Mouse (Mus musculus) neural tube, embryonic 14.5 days (tissue): Measurements from ENCODE around the gene Adsl. TPM values are rescaled to one million over a fixed set of nuclear protein-coding genes. Genes with fewer than 3 reads are reported as not detected.
"Not testable (repeated sequence)": the region's sequence is repeated elsewhere in the genome, so short reads cannot be mapped to it uniquely, and the experiment has no call there.

Experiments used
- ATAC-seq: fragments of 200-750 bp; cut with Nextera tagmentation; 2 replicates; pipeline ENCODE4 v1.8.0; 2017; ENCODE audit warnings: low read depth, mild to moderate bottlenecking, moderate TSS enrichment, moderate library complexity
- H3K27ac ChIP-seq: fragments of 300-500 bp; sonication (generic); 2 replicates; pipeline ENCODE4 v1.5.1; 2014; ENCODE audit warnings: low read depth, mild to moderate bottlenecking, control low read depth, low read length, moderate library complexity, mixed read lengths
- H3K27me3 ChIP-seq: fragments of 300-500 bp; sonication (generic); 2 replicates; pipeline ENCODE4 v1.6.1; 2014; ENCODE audit warnings: low read length; ENCODE audit not compliant: control insufficient read depth, insufficient read depth
- H3K36me3 ChIP-seq: fragments of 300-500 bp; sonication (generic); 2 replicates; pipeline ENCODE4 v1.6.1; 2014; ENCODE audit warnings: low read length, mixed read lengths; ENCODE audit not compliant: control insufficient read depth, insufficient read depth
- H3K4me1 ChIP-seq: fragments of 300-500 bp; sonication (generic); 2 replicates; pipeline ENCODE4 v1.6.1; 2014; ENCODE audit warnings: low read length; ENCODE audit not compliant: control insufficient read depth, insufficient read depth
- H3K4me2 ChIP-seq: fragments of 300-500 bp; sonication (generic); 2 replicates; pipeline ENCODE4 v1.6.1; 2014; ENCODE audit warnings: mild to moderate bottlenecking, low read depth, low read length, control low read depth
- H3K4me3 ChIP-seq: fragments of 300-500 bp; sonication (generic); 2 replicates; pipeline ENCODE4 v1.5.1; 2014; ENCODE audit warnings: low read depth, low read length, control low read depth, mixed read lengths
- H3K9ac ChIP-seq: fragments of 300-500 bp; sonication (generic); replicated peaks from 2 replicates; pipeline ENCODE4 v1.6.1; 2014; ENCODE audit warnings: low read depth, mild to moderate bottlenecking, control low read depth, low read length, mixed read lengths
- H3K9me3 ChIP-seq: fragments of 300-500 bp; sonication (generic); 2 replicates; pipeline ENCODE4 v1.6.1; 2016; ENCODE audit warnings: low read length; ENCODE audit not compliant: control insufficient read depth
- WGBS: fragments of 180-500 bp; shearing (Covaris S2); extraction: QIAGEN DNeasy Blood & Tissue Kit; methylation state at CpG from one replicate; pipeline ENCODE4 v1.1.7; 2014; 5-methylcytosine and 5-hydroxymethylcytosine counted together
- polyA plus RNA-seq: library from polyadenylated mRNA; unstranded; fragments of >200 nt; fragmentation: Nextera tagmentation; extraction: Ambion mirVana; gene quantifications from 2 replicates; pipeline ENCODE4 v1.2.1, GENCODE M21; 2014

Adsl gene
- polyA plus RNA-seq, 1 experiment from 2014 or later: 114 TPM

DNA sequence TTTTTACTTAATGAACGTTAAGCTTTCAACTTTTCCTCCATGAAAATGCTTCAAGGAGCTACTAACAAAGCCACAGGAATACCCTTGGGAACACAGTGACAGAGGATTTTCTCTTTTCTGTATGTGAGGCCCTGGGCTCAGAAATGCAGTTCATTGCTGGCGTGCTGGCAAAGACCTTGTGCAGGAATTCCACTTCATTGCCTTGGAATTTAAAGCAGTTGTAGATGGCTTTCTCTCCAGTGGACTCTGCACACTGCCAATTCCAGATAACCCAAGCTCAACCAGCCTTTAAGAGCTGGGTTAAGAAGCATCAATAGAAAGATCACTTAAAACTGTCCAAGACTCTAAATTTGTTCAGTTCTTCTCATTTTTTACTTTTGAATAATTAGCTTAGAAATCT, 32.4 kb upstream of the Adsl start:
- H3K4me1 ChIP-seq: no peaks in the 10 kb centered on the region
- no peak overlapping the region for H3K9ac ChIP-seq
- no peak for ATAC-seq
- no peaks in the 10 kb centered on the region for H3K27me3 ChIP-seq
- H3K27ac ChIP-seq: no peak overlapping the region
- H3K9me3 ChIP-seq: no peaks in the 10 kb centered on the region
- H3K36me3 ChIP-seq: peaks cover 64% of the 10 kb centered on the region
- 85% methylated on average over 2 of the region's 2 CpGs for WGBS
- no peak overlapping the region for H3K4me3 ChIP-seq
- no peak overlapping the region for H3K4me2 ChIP-seq

DNA sequence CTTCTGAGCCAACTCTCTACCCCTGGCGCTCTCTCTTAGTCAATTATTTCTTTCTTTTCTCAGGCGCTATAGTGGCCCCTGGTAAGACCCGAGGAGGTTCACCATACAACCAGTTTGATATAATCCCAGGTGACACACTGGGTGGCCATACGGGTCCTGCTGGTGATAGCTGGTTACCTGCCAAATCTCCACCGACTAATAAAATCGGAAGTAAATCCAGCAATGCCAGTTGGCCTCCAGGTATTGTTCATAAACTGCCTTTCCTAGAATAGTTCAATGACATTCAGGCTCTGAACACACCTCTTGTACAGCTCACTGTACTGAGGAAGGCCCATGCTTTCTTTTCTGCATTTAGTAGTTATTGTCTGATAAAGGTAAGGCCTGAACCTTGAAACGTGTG, 31.7 kb upstream of the Adsl start:
- Histone ChIP-seq H3K4me3 (no peak overlapping the region), H3K4me1 (no peaks in the 10 kb centered on the region), H3K27ac (no peak overlapping the region), H3K27me3 (no peaks in the 10 kb centered on the region), H3K36me3 (peaks cover 58% of the 10 kb centered on the region), H3K9me3 (no peaks in the 10 kb centered on the region), H3K4me2 (no peak overlapping the region), H3K9ac (no peak overlapping the region)
- WGBS: 94% methylated on average over 7 of the region's 7 CpGs
- ATAC-seq: no peak

DNA sequence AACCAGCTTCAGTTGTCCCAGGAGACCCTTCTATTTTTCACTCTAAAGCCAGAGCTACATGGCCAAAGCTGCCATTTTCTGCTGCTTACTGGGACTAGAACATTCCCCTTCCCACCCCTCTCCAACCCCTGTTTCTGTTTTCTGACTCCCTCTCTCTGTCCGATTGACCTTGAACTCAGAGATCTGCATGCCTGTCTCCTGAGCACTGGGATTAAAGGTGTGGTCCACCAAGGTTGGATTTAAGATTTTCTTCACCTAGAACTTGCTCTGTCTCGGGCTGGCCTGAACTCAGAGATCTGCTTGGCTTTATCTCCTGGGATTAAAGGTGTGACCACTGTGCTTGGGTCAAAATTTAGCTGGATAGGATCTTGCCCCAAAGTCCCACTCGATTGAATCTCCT, 27.9 kb upstream of the Adsl start:
- no peaks in the 10 kb centered on the region for H3K4me1 ChIP-seq
- H3K9ac ChIP-seq: no peak overlapping the region
- H3K4me3 ChIP-seq: no peak overlapping the region
- H3K4me2 ChIP-seq: no peak overlapping the region
- peaks cover 50% of the 10 kb centered on the region for H3K36me3 ChIP-seq
- no peaks in the 10 kb centered on the region for H3K27me3 ChIP-seq
- WGBS: 98% methylated on average over 3 of the region's 3 CpGs
- no peaks in the 10 kb centered on the region for H3K9me3 ChIP-seq
- ATAC-seq: no peak
- H3K27ac ChIP-seq: no peak overlapping the region

DNA sequence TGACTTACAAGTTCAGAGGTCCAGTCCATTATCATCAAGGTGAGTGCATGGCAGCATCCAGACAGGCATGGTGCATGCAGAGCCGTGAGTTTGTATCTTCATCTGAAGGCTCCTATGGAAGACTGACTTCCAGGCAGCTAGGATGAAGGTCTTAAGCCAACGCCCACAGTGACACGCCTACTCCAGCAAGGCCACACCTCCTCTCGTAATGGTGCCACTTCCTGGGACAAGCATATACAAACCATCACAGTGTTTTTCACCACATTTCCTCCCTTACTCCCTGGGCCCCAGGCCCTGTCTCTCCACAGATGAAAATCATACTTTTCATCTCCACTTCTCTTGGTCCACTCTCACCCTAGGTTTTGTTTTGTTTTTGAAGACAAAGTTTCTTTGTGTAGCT, 26.5 kb upstream of the Adsl start:
- H3K9ac ChIP-seq: no peak overlapping the region
- no peak overlapping the region for H3K27ac ChIP-seq
- WGBS: 78% methylated on average over 4 of the region's 4 CpGs
- no peaks in the 10 kb centered on the region for H3K27me3 ChIP-seq
- H3K4me2 ChIP-seq: no peak overlapping the region
- H3K9me3 ChIP-seq: no peaks in the 10 kb centered on the region
- ATAC-seq: no peak
- H3K36me3 ChIP-seq: peaks cover 45% of the 10 kb centered on the region
- no peaks in the 10 kb centered on the region for H3K4me1 ChIP-seq
- H3K4me3 ChIP-seq: no peak overlapping the region

DNA sequence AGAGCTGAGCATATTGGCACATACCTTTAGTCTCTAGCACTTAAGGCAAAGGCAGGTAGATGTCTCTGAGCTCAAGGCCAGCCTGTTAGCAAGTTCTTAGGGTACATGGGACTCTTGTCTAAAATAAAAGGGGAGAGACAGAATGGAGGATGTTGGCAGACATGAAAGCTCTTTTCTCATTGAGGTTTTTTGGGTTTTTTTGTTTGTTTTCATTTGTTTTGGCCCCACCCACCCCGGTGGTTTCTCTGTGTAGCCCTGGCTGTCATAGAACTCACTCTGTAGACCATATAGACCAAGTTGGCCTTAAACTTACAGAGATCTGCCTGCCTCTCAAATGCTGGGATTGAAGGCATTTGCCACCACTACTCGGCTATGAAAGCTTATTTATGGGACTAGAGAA, 24.1 kb upstream of the Adsl start:
- Histone ChIP-seq H3K4me1 (no peaks in the 10 kb centered on the region), H3K9me3 (no peaks in the 10 kb centered on the region), H3K9ac (no peak overlapping the region), H3K4me2 (no peak overlapping the region), H3K27me3 (no peaks in the 10 kb centered on the region), H3K36me3 (peaks cover 42% of the 10 kb centered on the region), H3K4me3 (no peak overlapping the region), H3K27ac (no peak overlapping the region)
- 100% methylated on average over 2 of the region's 2 CpGs for WGBS
- no peak for ATAC-seq

DNA sequence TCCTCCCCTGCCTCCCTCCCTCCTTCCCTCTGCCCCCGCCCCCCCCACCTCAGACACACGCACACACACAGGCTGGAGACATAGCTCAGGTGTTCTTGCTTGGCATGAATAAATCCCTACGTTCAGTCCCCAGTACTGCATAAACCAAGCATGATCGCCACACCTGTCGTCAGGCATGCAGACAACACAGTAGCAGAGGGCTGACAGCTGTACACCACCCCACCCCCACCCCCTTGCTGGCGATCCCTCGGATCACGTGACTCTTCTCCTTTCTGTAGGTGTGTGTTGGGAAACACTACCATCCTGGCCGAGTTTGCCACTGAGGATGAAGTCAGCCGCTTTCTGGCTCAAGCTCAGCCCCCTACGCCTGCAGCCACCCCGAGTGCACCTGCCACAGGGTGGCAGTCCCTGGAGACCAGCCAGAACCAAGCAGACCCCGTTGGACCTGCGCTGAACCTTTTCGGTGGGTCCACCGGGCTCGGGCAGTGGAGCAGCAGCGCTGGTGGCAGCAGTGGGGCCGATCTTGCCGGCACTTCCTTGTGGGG, 19.4 kb upstream of the Adsl start:
- Histone ChIP-seq H3K4me1 (no peaks in the 10 kb centered on the region), H3K4me3 (no peak overlapping the region), H3K36me3 (peaks cover 45% of the 10 kb centered on the region), H3K4me2 (no peak overlapping the region), H3K9ac (no peak overlapping the region), H3K9me3 (no peaks in the 10 kb centered on the region), H3K27me3 (no peaks in the 10 kb centered on the region), H3K27ac (no peak overlapping the region)
- WGBS: 81% methylated on average over 20 of the region's 20 CpGs
- no peak for ATAC-seq

DNA sequence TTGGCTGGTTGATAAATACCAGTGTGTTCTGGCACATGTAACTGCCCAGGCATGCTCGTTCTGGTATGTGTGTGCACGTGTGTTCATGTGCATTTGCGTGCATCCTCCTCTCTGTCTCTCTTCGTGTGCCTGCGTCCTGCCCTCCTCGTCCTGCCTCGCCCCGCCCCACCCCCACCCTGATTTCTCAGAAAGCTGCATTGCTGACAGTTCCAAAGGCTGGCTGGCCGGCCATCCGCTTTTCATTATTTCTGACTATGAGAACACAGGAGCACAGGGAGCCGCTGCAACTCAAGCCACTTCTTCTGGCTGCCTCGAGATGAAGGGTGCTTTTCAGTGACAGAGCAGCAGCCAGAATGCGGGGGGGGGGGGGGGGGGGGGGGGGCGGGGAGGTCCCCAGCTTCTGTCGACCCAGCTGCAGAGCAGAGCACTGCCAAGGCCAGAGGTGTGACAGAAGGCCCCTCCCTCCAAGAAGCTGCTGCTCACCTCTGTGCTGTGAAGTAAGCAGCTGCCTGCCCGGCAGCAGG, 18.2 kb upstream of the Adsl start:
- H3K4me2 ChIP-seq: no peak overlapping the region
- H3K27ac ChIP-seq: no peak overlapping the region
- H3K36me3 ChIP-seq: peaks cover 48% of the 10 kb centered on the region
- no peak overlapping the region for H3K9ac ChIP-seq
- no peak for ATAC-seq
- 48% methylated on average over 14 of the region's 16 CpGs for whole genome bisulfite sequencing
- H3K4me3 ChIP-seq: no peak overlapping the region
- H3K9me3 ChIP-seq: no peaks in the 10 kb centered on the region
- no peaks in the 10 kb centered on the region for H3K27me3 ChIP-seq
- H3K4me1 ChIP-seq: no peaks in the 10 kb centered on the region

DNA sequence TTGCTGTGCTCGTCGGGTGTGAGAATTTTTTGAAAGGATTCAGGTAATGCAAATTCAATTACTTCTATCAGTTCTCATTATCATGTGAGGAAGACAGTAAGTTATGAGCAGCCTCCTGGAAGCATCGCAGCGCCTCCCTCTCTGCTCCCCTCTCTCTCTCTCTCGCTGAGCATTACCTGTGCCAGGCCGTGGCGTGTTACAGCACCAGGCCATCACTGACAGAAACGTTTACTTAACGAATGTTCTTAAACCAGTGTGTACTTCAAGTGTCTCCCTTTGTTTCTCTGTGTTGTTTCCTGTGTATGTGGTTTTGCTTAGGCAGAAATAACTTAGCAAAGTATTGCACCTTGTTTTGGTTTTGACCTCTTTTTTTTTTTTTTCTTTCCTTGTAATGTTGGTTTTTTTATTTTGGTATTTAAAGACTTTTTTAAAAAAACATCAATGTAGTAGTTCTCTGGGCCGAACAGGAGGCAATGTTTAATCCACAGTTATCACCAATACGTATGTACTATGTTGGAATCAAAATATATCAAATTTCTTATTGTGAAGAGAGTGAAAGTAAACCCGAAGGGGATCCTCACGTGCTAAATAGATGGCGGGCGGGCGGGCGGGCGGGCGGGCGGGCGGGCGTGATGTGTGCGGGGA, 17.5 kb upstream of the Adsl start:
- WGBS: 92% methylated on average over 23 of the region's 23 CpGs
- H3K27me3 ChIP-seq, H3K4me1 ChIP-seq, H3K27ac ChIP-seq, H3K4me3 ChIP-seq, H3K4me2 ChIP-seq, H3K9ac ChIP-seq, ATAC-seq, H3K9me3 ChIP-seq: not testable (repeated sequence)
- peaks cover 48% of the 10 kb centered on the region for H3K36me3 ChIP-seq

DNA sequence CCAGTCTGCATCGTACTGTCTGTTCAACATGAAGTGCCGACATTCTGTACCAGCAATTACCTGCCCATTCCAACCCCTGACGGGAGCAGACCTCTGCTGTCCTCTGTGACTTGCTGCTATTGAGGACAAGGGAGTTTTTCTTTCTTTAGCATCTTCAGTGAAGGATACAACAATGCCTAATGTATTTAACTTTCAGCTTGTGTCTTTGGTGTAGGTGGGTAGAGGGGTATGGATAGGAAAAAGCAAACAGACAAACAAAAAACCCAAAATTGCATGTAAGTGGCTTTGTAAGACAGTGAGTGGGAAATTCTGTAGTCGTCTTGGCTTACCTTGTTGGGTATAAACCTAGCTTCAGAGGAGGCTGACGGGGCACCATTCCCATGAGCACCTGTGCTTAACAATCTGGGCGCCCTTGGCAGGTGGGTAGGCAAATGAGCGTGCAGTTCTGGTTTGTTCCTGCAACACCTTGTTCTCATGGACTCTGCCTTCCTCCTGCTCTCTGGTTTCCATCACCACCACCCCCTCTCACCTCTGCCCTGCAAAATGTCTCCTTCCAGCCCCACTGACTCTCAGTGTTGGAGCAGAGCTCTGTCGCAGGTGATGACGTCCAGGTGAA, 16.8 kb upstream of the Adsl start:
- no peak for ATAC-seq
- Histone ChIP-seq H3K9ac (no peak overlapping the region), H3K27me3 (no peaks in the 10 kb centered on the region), H3K9me3 (no peaks in the 10 kb centered on the region), H3K27ac (no peak overlapping the region), H3K36me3 (peaks cover 46% of the 10 kb centered on the region), H3K4me2 (no peak overlapping the region), H3K4me1 (no peaks in the 10 kb centered on the region), H3K4me3 (no peak overlapping the region)
- WGBS: 94% methylated on average over 9 of the region's 9 CpGs
